Mouse (Mus musculus) kidney, adult 2 months (tissue): ENCODE data around the gene Tbx6.

ENCODE experiments used
- CTCF ChIP-seq: fragments of 200-500 bp; conservative IDR thresholded peaks from 2 replicates; pipeline ENCODE4 v1.5.1; 2011; ENCODE audit warnings: low read depth, mild to moderate bottlenecking, control low read depth, low read length, moderate library complexity, mixed read lengths; ENCODE audit not compliant: insufficient read depth, insufficient read length
- POLR2A ChIP-seq: fragments of 200-500 bp; IDR thresholded peaks from one replicate; pipeline ENCODE4 v1.6.1; 2011; ENCODE audit warnings: low read depth, low read length, control low read depth

DNA sequence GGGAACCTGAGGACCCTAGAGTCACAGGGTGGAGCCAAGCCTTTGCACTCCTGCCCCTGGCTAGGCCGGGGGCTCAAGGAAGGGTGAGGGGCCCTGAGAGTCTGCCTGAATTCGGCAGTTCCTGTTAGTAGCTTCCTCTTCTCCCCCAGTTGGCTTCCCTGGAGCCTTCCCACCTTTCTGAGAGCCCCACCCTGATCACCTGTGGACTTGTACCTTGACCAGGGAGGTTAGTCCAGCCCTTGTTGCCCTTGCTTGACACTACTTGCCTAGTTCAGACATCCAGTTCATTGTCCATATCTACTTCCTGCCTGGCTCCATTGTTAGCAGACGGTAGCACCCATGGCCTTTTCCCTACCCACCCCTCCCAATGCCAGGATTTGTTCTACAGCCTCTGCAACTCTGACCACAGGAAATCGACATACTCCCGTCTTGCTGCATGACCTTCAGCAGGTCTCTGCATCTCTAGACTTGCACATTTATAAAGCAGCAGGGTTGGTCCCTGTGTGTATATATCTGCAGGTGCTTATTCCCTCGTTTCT lies 19.7 kb upstream of the Tbx6 start:
- TF ChIP-seq POLR2A = no peak
- TF ChIP-seq CTCF = no peak
